Mouse (Mus musculus) telencephalon, adult 2 months (tissue): ENCODE results near the gene Cks2.
"Not testable (repeated sequence)": the region's sequence is repeated elsewhere in the genome, so short reads cannot be mapped to it uniquely, and the experiment has no call there.

Experiments used
- DNase-seq: peaks from one replicate; pipeline ENCODE4 v3.0.0-alpha.2; 2011; ENCODE audit warnings: low read depth, low spot score

The Cks2 gene

GRCm38 (mm10) chr13:51644829-51645789 is at the start of gene Cks2:
Cks2 (plus strand) TSS chr13:51645232.
- peak; percentile 98 for DNase-seq

GRCm38 (mm10) chr13:51595404-51595803 is 49.6 kb upstream of the Cks2 start:
- DNase-seq: no peak

- DNase-seq: no peak
Observed at GRCm38 (mm10) chr13:51598063-51598462, 47.0 kb upstream of the Cks2 start.

- no peak for DNase-seq
Observed at GRCm38 (mm10) chr13:51600169-51600568, 44.9 kb upstream of the Cks2 start.

GRCm38 (mm10) chr13:51602764-51603163 is 42.3 kb upstream of the Cks2 start:
- no peak for DNase-seq

- peak; percentile 93 for DNase-seq
Observed at GRCm38 (mm10) chr13:51603221-51603893, 41.7 kb upstream of the Cks2 start.

- DNase-seq: no peak
Observed at GRCm38 (mm10) chr13:51603894-51604244, 41.2 kb upstream of the Cks2 start.

GRCm38 (mm10) chr13:51609231-51609630 is 35.8 kb upstream of the Cks2 start:
- no peak for DNase-seq

- no peak for DNase-seq
Observed at GRCm38 (mm10) chr13:51611060-51611459, 34.0 kb upstream of the Cks2 start.

- no peak for DNase-seq
Observed at GRCm38 (mm10) chr13:51611500-51611899, 33.5 kb upstream of the Cks2 start.

GRCm38 (mm10) chr13:51615815-51616214 is 29.2 kb upstream of the Cks2 start:
- no peak for DNase-seq

GRCm38 (mm10) chr13:51616417-51617044 is 28.5 kb upstream of the Cks2 start:
- peak; percentile 77 for DNase-seq

GRCm38 (mm10) chr13:51617306-51617705 is 27.7 kb upstream of the Cks2 start:
- no peak for DNase-seq

GRCm38 (mm10) chr13:51617861-51618260 is 27.2 kb upstream of the Cks2 start:
- peak; percentile 51 for DNase-seq

- no peak for DNase-seq
Observed at GRCm38 (mm10) chr13:51618602-51619001, 26.4 kb upstream of the Cks2 start.

GRCm38 (mm10) chr13:51622626-51623025 is 22.4 kb upstream of the Cks2 start:
- DNase-seq: no peak

- no peak for DNase-seq
Observed at GRCm38 (mm10) chr13:51623678-51624077, 21.4 kb upstream of the Cks2 start.

- DNase-seq: no peak
Observed at GRCm38 (mm10) chr13:51628273-51628848, 16.7 kb upstream of the Cks2 start.

- DNase-seq: no peak
Observed at GRCm38 (mm10) chr13:51631354-51631992, 13.6 kb upstream of the Cks2 start.

- DNase-seq: no peak
Observed at GRCm38 (mm10) chr13:51632560-51633218, 12.3 kb upstream of the Cks2 start.

- not testable (repeated sequence) for DNase-seq
Observed at GRCm38 (mm10) chr13:51635384-51635783, 9.6 kb upstream of the Cks2 start.
